Mouse (Mus musculus): ENCODE data around the gene Bag6.
A peak's percentile ranks its signal among the peaks of the same experiment; 100 is the strongest.

Bag6 gene

GRCm38 (mm10) chr17:35168541-35169207 is 33.7 kb downstream of the Bag6 start:
- no peak for DNase-seq

- no peak for DNase-seq
Observed at GRCm38 (mm10) chr17:35172445-35173234, 37.7 kb downstream of the Bag6 start.

GRCm38 (mm10) chr17:35173329-35173728 is 38.4 kb downstream of the Bag6 start:
- DNase-seq = no peak

- DNase-seq = no peak
Observed at GRCm38 (mm10) chr17:35174201-35174977, 39.4 kb downstream of the Bag6 start.

- DNase-seq = no peak
Observed at GRCm38 (mm10) chr17:35175382-35175781, 40.4 kb downstream of the Bag6 start.

- DNase-seq = no peak
Observed at GRCm38 (mm10) chr17:35175968-35176367, 41.0 kb downstream of the Bag6 start, which contains the start of gene Aif1. Aif1 (minus strand) TSS chr17:35176068.

GRCm38 (mm10) chr17:35178528-35178927 is 43.5 kb downstream of the Bag6 start:
- DNase-seq = no peak

GRCm38 (mm10) chr17:35180093-35180492 is 45.1 kb downstream of the Bag6 start:
- no peak for DNase-seq

- no peak for DNase-seq
Observed at GRCm38 (mm10) chr17:35185639-35186611, 50.9 kb downstream of the Bag6 start.

- no peak for DNase-seq
Observed at GRCm38 (mm10) chr17:35186681-35187080, 51.7 kb downstream of the Bag6 start.

- no peak for DNase-seq
Observed at GRCm38 (mm10) chr17:35187345-35187744, 52.4 kb downstream of the Bag6 start.

GRCm38 (mm10) chr17:35187959-35188610 is 53.1 kb downstream of the Bag6 start, which contains the start of gene Lst1:
Lst1 (minus strand) TSS chr17:35188439.
- DNase-seq = no peak

- DNase-seq = no peak
Observed at GRCm38 (mm10) chr17:35189186-35189585, 54.2 kb downstream of the Bag6 start.

GRCm38 (mm10) chr17:35190096-35190495 is 55.1 kb downstream of the Bag6 start:
- no peak for DNase-seq

GRCm38 (mm10) chr17:35191723-35192122 is 56.7 kb downstream of the Bag6 start:
- no peak for DNase-seq

GRCm38 (mm10) chr17:35192924-35193323 is 57.9 kb downstream of the Bag6 start:
- DNase-seq = no peak

- DNase-seq = no peak
Observed at GRCm38 (mm10) chr17:35193881-35194843, 59.2 kb downstream of the Bag6 start, which contains the start of gene Ltb. Ltb (plus strand) TSS chr17:35194439.

- DNase-seq = no peak
Observed at GRCm38 (mm10) chr17:35194844-35195630, 60.1 kb downstream of the Bag6 start.

- DNase-seq = peak; percentile 83
Observed at GRCm38 (mm10) chr17:35195631-35196320, 60.8 kb downstream of the Bag6 start.

Data from right cerebral cortex, postnatal 25 days (tissue).